Mouse (Mus musculus) kidney, postnatal 25 days (tissue): ENCODE measurements around the gene Frmd5.

Experiments used
- DNase-seq, 2 experiments: peaks; one replicate each; pipeline ENCODE4 v3.0.0; 2021; ENCODE audit warnings: mixed read lengths in 2 of 2

The Frmd5 gene

DNA sequence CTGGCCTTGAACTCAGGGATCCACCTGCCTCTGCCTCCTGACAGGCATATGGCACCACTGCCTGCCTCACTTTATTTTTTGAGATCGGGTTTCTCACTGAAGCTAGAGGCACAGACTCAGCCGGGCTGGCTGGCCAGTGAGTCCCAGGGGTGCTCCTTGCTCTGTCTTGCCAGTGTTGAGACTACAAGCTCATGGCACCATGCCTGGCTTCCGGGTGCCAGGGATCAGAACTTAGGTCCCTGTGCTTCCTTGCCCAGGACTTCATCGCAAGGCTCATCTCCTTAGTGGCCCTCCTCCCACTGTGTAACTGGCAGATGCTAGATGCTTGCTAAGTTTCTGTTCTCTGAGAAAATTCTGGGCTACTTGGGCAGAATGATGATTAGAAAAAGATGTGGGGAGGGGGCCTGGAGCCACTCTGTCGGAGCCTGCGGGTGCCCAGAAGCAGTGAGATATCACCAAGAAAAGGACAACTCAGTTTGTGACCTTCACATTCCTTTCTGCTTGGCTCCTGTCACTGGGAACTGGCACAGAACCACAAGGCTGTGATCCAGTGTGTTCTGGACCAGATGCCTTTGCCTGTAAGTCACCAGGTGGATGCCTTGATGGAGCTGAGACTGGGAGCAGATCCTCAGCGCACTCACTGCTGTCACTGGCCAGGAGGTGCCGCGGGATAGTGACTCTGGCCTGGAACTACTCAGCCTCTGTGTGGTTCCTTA, 192.2 kb downstream of the Frmd5 start:
- no peak for DNase-seq

DNA sequence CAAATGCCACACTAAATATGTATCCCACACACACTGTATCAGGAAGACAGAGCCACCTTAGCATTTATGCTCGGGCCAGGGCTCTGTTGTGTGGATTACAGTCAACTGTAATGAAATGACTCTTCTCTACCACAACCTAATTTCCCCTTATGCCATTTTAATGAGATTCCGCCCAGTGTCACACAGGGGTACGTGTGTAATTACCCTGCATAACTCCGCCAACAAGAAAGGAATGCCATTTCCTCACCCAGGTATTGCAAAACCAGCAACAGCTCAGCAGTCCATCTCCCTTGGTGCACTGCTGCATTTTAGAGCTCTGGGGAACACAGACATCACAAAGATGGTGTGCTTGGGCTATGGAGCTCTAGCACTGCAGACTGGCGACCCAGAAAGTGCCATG, 194.8 kb downstream of the Frmd5 start:
- no peak for DNase-seq

DNA sequence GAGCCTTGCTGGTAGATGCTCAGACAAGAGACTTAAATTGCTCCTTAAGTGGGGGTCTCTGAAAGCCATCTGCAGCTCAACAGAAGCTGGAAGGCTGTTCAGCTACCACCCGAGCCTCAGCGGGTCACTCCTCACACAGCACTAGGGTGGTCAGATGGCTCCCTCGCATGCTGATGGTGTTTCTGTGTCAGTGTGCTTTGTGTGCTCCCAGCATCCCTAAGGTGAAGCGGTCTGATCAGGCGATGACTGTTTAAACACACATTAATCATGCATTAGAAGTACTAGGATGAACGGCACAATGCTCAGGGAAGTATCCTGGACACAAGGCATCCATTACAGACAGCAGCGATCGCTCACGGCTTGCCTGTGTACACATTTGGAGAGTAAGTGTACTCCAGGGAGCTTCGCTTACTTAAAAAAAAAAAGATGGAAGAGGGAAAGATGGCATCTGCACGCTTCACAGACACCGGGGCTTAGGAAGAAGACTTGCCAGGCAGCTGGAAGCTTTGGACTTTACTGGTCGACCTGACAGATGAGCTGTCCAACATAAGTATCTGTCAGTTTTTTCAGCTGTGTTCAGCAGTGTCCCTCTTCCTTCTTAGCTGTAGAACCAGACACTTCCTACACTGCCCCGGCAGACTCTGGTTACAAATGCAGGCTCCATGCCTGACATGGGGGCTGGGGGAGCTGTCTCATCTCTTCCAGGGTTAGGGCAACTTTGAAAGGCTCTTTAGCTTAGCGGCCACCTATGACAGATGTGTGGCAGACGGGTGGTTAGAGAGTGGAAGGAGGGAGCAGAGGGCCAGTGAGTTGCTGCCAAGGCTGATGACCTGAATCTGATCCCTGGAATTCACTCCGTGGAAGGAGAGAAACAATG, 196.6 kb downstream of the Frmd5 start:
- no peak for DNase-seq

DNA sequence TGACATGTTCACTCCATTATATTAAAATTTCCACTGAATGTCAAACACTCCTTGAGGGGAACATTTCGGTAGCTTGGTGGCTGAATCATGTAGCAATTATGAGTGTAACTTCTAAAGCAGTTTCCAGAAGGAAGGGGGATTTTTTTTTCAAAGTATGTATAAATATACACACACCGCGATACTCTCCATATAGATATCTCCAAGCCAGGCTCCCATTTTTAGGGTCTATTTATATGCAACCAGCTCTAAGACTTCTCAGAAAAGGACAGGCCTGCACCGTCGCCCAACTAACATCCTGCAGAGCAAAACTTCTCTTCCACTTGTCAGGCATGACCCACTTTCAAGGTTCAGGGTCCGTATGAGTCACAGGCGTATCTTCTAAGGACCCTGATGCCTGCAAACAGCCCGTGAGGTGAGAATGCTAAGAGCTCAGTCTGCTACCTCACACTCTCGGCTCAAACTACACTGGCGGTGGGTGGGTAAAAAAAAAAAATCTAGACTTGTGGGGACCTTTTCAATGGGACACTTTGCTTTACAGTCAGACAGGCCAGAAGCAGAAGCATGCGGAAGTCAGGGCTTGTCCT, 197.7 kb downstream of the Frmd5 start:
- no peak for DNase-seq

DNA sequence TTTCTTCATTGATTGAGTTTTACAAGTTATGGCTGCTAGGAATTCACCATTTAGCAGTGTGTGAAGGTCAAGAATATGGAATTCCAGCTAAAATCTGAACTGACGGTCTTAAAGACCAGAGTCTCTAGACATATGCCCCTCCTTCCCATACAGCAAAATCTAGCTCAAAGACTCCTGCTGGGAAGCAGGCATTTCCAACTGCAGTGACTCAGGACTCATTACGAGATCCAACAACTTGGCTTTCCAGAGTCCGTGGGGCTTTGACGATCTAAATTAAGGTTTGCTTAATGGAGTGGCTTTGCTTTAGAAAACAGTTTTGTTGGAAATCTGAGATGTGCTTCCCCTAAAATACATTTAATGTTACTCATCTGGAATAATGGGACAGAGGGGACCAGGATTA, 204.5 kb downstream of the Frmd5 start:
- DNase-seq: no peak

DNA sequence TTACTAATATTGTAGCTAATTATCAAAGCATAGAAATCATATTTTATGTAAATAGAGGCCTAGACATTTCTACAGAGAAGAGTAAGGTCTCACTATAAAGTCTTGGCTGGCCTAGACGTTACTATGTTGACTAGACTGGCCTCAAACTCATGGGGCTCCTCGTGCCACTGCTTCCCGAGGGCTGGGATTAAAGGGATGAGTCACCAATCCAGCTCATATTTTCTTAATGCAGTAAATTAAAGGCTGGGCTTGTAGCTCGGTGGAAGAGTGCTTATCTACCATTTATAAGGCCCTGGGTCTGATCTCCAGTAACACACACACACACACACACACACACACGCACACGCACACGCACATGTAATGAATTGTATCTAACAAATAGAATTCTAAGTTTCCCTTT, 205.3 kb downstream of the Frmd5 start:
- no peak for DNase-seq

DNA sequence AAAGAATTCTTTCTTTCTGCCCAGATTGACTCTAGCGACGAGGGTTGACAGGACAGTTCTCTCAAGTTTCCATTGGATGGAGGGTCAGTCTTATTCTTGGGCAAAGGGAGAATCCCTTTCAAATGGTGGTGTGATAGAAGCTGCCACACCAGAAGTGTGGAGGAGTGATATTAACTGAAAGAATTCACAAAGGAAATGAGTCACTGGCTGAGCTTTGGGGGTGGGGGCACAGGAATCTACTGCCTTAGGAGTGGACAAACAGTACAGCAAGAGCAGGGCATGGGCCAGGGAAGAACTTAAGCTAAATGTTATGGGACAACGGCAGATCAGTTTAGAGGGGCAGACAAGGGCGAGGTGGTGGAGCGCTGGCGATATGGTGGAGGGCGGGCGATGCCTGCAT, 206.2 kb downstream of the Frmd5 start:
- DNase-seq: no peak

DNA sequence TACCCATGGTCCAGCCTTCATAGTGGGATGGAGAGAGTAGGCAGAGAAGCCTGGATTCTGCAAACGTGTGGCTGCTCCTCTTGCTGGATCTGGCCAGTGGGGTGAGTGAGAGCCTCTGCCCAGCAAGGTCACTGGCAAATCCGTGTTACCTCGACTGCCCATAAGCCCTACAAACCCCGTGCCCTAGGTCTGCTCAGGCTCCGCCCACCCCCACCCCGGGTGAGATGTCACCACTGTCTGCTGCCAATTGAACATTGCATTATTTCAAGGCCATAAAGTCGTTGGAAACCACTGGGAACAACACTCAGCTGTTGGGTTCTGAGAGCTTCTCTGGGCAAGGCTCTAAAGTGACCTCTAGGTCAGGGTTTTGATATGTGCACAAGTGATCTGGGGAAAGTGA, 208.6 kb downstream of the Frmd5 start:
- DNase-seq: no peak

DNA sequence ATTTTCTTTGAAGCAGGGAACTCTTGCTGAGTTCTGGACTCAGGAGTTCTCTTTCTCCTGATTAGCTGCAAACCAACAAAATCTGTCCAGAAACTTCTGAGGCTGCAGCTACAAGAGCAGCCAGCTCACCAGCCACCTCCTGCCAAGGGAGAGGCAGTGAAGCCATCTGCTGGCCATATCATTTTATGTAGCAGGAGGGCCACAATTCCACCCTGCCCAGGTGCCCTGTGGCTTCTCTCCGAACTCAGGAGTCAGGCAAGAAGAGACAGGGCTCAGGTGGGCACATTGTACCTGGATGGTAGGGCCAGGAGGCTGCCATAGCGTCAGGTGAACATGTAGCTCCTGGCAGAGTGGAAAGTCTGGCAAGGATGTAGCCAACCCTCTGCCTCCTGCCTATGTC, 210.3 kb downstream of the Frmd5 start:
- no peak for DNase-seq

DNA sequence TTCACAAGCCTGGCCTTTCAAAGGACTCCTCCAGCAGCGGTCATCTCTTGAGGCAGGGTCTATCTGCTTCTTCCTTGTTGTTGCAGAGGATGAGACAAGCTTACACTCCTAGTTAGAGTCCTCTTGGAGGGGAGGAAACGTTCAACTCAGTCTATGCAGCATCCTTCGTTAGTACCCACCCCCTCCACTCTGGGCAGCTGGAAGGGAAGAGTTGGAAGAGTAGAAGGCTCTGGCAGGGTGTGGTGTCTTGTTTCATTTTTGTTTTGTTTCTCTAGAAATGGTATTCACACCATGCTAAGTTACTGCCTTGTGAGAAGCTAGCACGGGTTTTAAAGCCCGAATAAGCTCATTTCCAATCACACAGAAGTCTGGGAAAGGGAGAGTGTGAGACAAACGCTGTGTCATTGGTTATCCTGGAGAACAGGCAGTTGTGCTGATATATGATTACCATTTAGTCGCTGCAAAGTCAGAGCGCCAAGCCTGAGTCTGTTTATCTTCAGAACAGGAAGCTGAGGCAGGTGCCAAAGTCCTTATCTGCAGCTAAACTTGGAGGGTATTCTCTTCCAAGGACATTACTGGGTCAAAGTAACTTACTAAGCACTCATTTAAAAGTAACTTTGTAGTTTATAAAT, 212.1 kb downstream of the Frmd5 start:
- peak in 1 of 2 experiments; percentile 31 for DNase-seq

DNA sequence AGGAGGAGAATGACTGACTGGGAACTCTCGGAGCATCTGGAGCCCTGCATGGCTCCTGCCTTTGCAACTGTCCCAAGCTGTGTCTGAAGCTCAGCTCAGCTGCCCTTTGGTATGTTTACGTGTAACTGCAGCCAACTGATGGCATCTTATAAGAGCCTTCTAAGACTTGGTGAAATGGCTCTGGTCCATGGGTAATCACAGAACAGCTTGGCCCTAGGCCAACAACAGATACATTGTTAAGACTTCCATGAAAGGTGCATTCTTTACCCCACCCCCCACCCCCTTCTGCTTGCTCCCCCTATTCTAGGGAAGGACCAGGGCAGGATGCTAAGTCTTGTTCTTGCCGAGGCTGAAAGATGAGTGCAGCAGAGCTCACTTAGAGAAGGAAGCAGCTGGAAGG, 212.8 kb downstream of the Frmd5 start:
- no peak for DNase-seq

DNA sequence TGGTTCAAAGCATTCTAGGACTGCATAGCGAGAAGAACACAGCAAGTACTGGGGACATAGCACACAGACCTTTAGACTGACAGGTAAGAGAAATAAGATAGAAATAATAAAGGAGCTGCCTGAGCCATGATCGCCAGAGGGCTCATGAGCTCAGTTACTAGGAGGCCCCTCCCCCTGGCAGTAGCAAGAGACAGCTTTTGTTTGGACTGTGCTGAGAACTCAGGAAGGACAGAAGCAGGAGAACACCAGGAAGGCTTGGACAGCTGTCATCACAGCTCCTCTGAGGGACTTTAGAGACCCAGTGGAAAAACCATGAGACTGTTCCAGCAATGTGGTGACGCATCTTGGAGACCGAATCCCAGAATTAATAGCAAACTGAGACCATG, 218.6 kb downstream of the Frmd5 start:
- DNase-seq: peak; percentile 21 to 44

DNA sequence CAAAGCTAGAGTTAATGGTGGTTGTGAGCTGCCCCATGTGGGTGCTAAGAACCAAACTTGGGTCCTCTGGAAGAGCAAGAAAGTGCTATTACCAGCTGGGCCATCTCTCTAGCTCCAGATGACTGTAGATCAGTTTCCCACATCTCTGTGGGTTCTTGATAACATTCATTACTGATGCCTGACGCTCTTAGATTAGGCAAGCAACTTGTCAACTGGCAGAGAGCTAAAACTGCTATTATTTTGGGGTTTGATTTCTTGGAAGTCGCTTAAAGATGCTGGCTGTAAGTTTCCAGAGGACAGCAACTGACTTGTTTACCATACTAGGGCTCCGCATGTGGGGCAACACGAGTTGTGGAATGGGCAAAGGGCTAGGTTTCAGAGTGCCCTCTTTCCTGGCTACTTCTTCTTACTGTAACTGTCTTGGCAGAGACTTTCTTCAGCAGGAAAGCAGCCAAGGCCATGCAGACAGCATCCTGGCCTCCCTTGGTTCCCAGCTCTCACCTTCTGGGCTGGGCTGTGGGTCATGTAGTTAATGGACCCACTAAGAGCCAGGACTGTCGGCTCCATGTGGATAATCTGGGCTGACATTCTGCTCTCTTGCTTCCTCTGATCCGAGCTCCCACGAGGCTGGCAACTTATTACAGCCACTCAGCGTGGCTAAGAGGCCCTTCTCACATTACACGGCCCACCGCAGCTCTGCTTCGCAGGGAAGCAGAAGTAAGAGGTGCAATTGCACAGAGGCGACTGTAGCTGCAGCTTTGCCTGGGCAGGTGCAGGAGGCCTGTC, 219.2 kb downstream of the Frmd5 start:
- no peak for DNase-seq

DNA sequence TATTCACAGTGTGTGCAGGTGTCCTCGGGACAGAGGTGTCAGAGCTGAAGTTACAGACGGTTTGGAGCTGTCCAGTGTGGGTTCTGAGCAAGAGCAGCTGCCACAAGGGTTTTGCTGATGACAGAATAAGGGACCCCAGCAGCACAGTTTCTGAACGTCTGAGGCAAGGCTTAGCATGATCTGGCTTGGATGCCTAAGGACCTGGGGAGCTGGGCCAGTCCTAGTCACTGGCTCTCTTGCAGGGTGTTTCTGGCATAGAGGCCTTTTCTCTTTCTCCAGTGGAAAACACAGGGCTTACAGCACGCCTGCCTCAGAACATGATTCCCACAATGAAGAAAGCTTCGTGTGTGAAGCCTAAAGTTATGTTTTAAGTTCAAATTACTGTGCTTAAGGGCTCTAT, 222.2 kb downstream of the Frmd5 start:
- no peak for DNase-seq

DNA sequence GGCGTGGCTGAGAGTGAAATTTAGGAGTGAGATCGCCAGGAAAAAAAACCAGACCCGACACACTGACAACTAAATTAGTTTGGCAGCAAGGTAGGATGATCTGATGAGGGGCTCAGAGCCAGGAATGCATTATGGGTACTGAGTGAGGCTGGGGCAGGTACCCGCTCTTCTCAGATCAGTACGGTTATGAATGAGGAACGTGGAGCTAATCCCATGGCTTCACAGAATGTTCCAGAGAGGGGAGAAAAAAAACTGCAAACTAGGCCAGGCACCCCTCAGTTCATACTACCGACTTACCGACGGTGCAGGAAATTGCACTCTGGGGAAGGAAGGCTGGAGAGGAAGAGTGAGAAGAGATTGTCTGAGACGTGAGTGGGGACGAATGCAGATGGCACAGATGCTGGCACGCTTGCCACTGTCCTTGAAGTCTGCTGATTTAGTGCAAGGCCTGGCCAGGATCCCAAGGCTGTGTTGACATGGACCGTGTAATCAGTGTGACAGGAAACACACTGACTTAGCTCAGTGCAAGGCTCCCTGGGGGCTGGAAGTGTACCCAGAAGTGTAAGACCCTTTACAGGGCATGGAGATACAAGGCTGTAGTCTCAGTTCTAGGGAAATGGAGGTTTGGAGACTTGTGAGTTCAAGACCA, 223.3 kb downstream of the Frmd5 start:
- DNase-seq: peak; percentile 55 to 69

DNA sequence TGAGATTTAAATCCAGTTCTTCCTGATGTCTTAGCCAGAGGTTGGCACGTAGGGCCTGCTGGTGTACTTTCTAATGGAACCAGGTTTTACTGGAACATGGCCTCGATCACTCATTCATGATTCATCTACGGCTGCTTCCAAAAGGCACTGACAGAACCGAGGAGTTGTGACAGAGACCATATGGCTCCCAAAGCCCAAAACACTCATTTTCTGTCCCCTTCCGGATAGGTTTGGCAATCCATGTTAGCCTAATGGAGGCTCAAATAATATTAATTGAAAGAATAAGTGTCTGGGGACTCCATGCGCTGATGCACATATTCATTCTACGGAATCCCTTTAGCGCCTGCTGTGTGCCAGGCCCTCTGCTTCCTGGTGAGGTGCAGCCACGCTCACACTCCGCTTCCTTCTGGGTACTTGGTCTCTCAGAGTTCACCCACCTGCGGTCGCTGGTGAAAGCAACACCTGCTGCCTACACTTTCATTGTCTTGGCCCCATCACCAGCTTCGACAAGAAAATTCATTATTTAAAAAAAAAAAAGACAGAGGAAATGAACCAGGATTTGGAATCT, 224.0 kb downstream of the Frmd5 start:
- DNase-seq: no peak

DNA sequence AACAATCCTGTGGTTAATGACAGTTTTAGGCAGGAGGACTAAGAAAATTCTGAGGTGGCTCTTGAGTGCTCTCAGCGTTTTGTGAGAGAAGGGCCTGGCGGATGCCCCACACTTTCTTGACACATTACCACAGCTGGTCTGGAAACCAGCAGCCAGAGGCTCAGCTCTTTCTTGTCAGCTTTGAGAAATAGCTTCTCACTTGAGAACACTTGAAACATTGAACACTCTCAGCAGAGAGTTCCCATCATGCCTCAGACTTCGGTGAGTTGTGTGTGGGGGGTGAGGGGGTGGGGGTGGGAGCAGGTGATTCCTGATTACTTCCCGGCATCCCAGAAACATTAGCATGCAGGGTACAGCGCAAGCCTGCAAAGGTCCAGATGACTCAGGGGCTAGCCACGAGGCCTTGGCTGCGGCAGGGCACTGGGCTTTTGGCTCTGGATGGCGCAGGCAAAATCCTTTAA, 231.1 kb downstream of the Frmd5 start:
- DNase-seq: no peak

DNA sequence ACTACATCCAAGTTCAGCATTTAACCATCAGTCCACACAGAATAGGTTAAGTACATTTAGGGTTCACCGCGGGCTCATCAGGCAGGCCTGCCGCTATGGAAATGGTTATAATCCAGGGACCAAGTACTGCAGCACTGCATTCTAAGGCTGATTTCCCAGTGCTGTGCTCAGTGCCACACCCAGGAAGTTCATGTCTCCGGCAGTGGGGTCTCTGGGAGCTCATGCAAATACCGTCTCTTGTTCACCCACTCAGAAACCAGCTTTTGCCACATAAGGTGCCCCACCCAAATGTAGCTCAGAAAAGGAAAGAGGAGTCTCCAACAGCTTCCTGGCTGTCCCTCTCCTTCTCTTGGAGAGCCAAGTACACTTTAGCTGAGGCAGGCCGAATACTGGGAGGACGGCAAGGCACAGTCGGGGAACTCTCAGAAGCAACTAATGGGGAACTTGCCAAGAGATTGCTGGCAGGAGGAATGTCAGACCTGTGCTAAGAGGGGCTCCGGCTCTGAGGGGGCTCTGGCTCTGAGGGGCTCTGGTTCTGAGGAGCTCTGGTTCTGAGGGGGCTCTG, 232.7 kb downstream of the Frmd5 start:
- no peak for DNase-seq

DNA sequence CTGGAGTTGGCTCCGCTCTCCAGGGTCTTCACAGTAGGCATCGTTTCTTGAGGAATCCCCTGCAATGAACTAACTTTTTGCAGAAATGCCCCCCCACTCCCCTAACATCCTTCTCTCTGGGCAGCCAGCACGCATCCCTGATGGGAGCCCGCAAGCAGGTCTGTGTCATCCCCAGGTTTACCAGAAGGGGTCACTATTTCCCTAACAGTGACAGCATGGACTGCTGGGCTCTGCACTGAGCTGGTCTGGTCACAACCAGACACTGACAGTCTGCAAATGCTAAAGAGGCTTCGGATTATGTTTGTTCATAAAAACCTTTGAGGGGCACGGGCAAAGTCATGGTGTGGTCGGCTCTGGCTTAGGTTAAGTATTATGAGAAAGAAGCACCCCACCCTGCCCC, 235.1 kb downstream of the Frmd5 start:
- peak; percentile 72 to 88 for DNase-seq

DNA sequence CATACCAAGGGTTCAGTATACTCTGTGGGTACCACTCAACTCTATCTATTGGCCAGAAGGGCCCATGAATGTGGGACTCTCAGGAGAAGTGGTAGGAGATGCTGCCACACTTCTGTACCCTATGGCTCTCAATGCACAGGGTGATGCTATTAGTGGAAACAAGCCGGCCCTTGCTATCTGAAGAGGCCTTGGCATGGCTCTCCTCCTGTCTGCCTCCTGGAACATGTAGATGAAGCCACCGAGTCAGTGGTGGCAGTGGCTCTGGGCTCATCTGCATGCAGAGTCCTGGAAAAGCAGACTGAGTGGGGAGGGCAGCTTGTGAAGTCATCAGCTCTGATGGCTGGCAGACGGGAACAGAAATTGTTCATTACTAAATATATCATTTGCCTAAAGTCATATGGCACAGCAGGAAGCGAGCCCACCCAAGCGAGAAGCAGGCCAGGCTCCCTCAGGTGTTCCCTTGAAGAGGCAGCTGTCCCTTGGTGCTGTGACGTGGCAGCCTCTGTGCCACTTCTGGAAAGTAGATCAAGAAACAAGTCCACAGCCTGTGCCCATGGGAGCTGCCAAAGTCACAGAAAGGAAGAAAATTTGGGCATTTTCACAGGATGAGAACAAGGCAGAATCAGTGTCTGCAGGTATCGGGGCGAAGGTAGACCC, 235.8 kb downstream of the Frmd5 start:
- no peak for DNase-seq

DNA sequence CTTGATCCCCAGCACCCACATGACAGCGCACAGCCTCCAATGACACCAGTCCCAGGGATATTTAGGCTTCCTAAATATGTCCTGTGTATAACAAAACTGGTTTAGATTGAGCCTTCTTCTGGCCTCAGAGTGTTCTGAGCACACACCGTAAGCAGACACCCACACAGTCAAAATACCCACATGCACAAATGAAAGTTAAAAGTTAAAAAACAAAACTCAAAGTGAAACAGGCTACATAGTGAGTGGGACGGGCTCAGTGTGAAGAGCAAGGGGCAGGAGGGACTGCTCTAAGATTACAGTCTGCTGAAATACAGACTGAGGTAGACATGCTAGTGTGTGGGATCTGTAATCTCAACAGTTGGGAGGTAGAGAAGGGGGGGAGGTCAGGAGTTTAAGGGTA, 236.8 kb downstream of the Frmd5 start:
- DNase-seq: no peak
